8 mouse cellular contexts compared by ENCODE assay signal in the genomic region with DNA sequence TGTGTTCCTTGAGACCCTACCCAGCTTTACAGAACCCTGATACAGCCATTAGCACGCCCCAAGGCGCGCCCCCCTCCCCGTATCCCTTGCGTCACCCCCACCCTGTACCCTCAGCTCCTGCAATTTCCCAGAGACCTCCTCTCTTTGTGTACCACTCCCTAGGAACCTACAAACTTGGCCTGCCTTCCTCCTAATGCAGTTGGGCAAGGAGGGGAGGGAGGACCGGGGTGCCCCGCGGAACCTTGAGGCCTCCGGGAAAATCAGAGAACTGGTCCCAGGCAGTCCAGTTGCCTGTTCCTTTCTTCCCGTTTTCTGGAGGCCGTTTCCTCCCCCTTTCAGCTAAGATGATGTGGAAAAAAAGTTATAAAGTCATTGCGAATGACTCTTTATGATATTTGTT. TPM values are rescaled to one million over a fixed set of nuclear protein-coding genes. Genes with fewer than 3 reads are reported as not detected.
DNase-seq lines count a peak whose midpoint lies in the region; ATAC-seq and TF ChIP-seq lines count a peak whose summit lies in the region.

No protein-coding gene starts in this region.

- H3K4me1 ChIP-seq in heart, embryonic 14.5 days (ENCODE audit: control insufficient read depth in 2 of 2, insufficient read depth in 2 of 2, low read length in 2 of 2): peaks cover 4 to 7% of the 10 kb centered on the region in 2 experiments; a peak in 3 of 4 replicates
- peaks cover 4% of the 10 kb centered on the region; the same call in 1 of the 2 replicates for H3K4me1 ChIP-seq in heart, adult 2 months (ENCODE audit: control insufficient read depth, insufficient read depth, low read length)
- H3K4me1 ChIP-seq in forebrain, embryonic 15.5 days: peaks cover 21% of the 10 kb centered on the region
- peaks cover 13% of the 10 kb centered on the region for H3K4me1 ChIP-seq in limb, embryonic 15.5 days

- TF ChIP-seq EP300 in heart, adult 2 months (IDR thresholded peaks at IDR 0.05; ENCODE audit: insufficient read depth, low read depth, low read length): no peak

- intact Hi-C loops in heart, adult 2 months (cut with DNase I): loop anchor here (2.0 kb wide), 1 partner anchor 43 kb away; a partner anchor contains a TSS

- DNase-seq in heart, adult 2 months: no peak
- DNase-seq in adrenal gland, postnatal 25 days: peak; percentile 29
- DNase-seq in c-Kit-positive CD71-positive TER-119-positive erythroid progenitor cells, embryonic 14.5 days (ENCODE audit: low spot score): no peak

- H3K4me2 ChIP-seq in heart, embryonic 14.5 days (ENCODE audit: low read length): peak overlapping the region; percentile 98
- peak overlapping the region; percentile 92 for H3K4me2 ChIP-seq in forebrain, embryonic 15.5 days (replicated peaks)
- peak overlapping the region; percentile 96 for H3K4me2 ChIP-seq in limb, embryonic 15.5 days

- H3K9me3 ChIP-seq in heart, embryonic 14.5 days (ENCODE audit: control insufficient read depth, low read length): no peaks in the 10 kb centered on the region
- no peaks in the 10 kb centered on the region for H3K9me3 ChIP-seq in forebrain, embryonic 15.5 days
- H3K9me3 ChIP-seq in limb, embryonic 15.5 days: no peaks in the 10 kb centered on the region

- 16% methylated on average over 12 of the region's 12 CpGs for WGBS in heart, embryonic 14.5 days
- WGBS in heart, adult 2 months: 34% methylated on average over 12 of the region's 12 CpGs
- 6% methylated on average over 12 of the region's 12 CpGs for WGBS in forebrain, embryonic 15.5 days
- WGBS in limb, embryonic 15.5 days: 11% methylated on average over 12 of the region's 12 CpGs

- H3K9ac ChIP-seq in heart, embryonic 14.5 days (ENCODE audit: low read length): no peak overlapping the region; the same call in 1 of the 2 replicates
- H3K9ac ChIP-seq in heart, adult 2 months (ENCODE audit: low read depth, low read length): no peak overlapping the region
- H3K9ac ChIP-seq in forebrain, embryonic 15.5 days (replicated peaks): peak overlapping the region; percentile 72
- no peak overlapping the region for H3K9ac ChIP-seq in limb, embryonic 15.5 days

- H3K4me3 ChIP-seq in heart, embryonic 14.5 days (ENCODE audit: control insufficient read depth in 1 of 2, insufficient read depth in 1 of 2, low read depth in 1 of 2, low read length in 2 of 2): peak overlapping the region; percentile 17 to 80; a peak in 3 of 4 replicates
- no peak overlapping the region for H3K4me3 ChIP-seq in heart, adult 2 months
- H3K4me3 ChIP-seq in forebrain, embryonic 15.5 days: peak overlapping the region; percentile 88
- peak overlapping the region; percentile 74 for H3K4me3 ChIP-seq in limb, embryonic 15.5 days

- TF ChIP-seq CTCF in heart, adult 2 months (IDR thresholded peaks at IDR 0.05): no peak

- H3K79me2 ChIP-seq in heart, adult 2 months (replicated peaks; ENCODE audit: control insufficient read depth, insufficient read depth, low read length): no peaks in the 10 kb centered on the region

- no peak for ATAC-seq in heart, embryonic 14.5 days (ENCODE audit: insufficient number of reproducible peaks, insufficient read depth, low FRiP score, low read depth)
- peak; percentile 11 for ATAC-seq in forebrain, embryonic 15.5 days (replicated peaks)
- ATAC-seq in limb, embryonic 15.5 days (ENCODE audit: insufficient number of reproducible peaks, low FRiP score, low TSS enrichment, low read depth): no peak
- no peak for ATAC-seq in monocyte, adult 5-6 weeks (replicated peaks; ENCODE audit: insufficient number of reproducible peaks, low FRiP score, low TSS enrichment, poor library complexity, severe bottlenecking)
- no peak for ATAC-seq in CD4-positive, CD25-positive, alpha-beta regulatory T cell, adult 4 months

- TF ChIP-seq POLR2A in heart, adult 2 months (IDR thresholded peaks at IDR 0.05; ENCODE audit: insufficient read depth, low read depth, low read length): no peak

- H3K36me3 ChIP-seq in heart, embryonic 14.5 days (ENCODE audit: control insufficient read depth, insufficient read depth, low read length): no peaks in the 10 kb centered on the region
- no peaks in the 10 kb centered on the region for H3K36me3 ChIP-seq in heart, adult 2 months (ENCODE audit: control insufficient read depth, insufficient read depth, low read length)
- no peaks in the 10 kb centered on the region for H3K36me3 ChIP-seq in forebrain, embryonic 15.5 days
- H3K36me3 ChIP-seq in limb, embryonic 15.5 days: no peaks in the 10 kb centered on the region

- peaks cover 3% of the 10 kb centered on the region; the same call in 1 of the 2 replicates for H3K27me3 ChIP-seq in heart, embryonic 14.5 days (ENCODE audit: control insufficient read depth, insufficient read depth, low read length)
- no peaks in the 10 kb centered on the region for H3K27me3 ChIP-seq in heart, adult 2 months (ENCODE audit: control insufficient read depth, insufficient read depth, low read length)
- no peaks in the 10 kb centered on the region for H3K27me3 ChIP-seq in forebrain, embryonic 15.5 days
- H3K27me3 ChIP-seq in limb, embryonic 15.5 days: no peaks in the 10 kb centered on the region

- H3K27ac ChIP-seq in heart, embryonic 14.5 days (replicated peaks in 1 of 2; ENCODE audit: control insufficient read depth in 1 of 2, insufficient read depth in 1 of 2, low read depth in 2 of 2, low read length in 2 of 2): no peak overlapping the region
- no peak overlapping the region for H3K27ac ChIP-seq in heart, adult 2 months
- H3K27ac ChIP-seq in forebrain, embryonic 15.5 days (replicated peaks): peak overlapping the region; percentile 79
- no peak overlapping the region for H3K27ac ChIP-seq in limb, embryonic 15.5 days

RNA-seq across cellular contexts. Expression of a gene that starts 1.3 kb away (rescaled TPM):
- 9.7 and 10.8 TPM in 2 replicates for polyA plus RNA-seq in heart, embryonic 14.5 days (2014; fragmentation: Nextera tagmentation; extraction: Ambion mirVana)
- 1 to 10 TPM; 4.9 to 6.4 TPM for total RNA-seq in heart, adult 2 months (2021)
- polyA plus RNA-seq in heart, adult 2 months (2012; rRNA removed): 4.6 and 5.2 TPM in 2 replicates
- 25.3 and 25.7 TPM in 2 replicates for total RNA-seq in adrenal gland, postnatal 25 days (2021)
- 12.8 and 13.2 TPM in 2 replicates for polyA plus RNA-seq in forebrain, embryonic 15.5 days (2015; fragmentation: Nextera tagmentation; extraction: Ambion mirVana)
- polyA plus RNA-seq in limb, embryonic 15.5 days (2015; fragmentation: Nextera tagmentation; extraction: Ambion mirVana): 13.6 and 14.4 TPM in 2 replicates
- 1.9 to 6.3 TPM (median 2.4 TPM) in 3 replicates for total RNA-seq in monocyte, adult 5-6 weeks (2017)
- 1 to 10 TPM; 2.7 to 3.3 TPM for polyA plus RNA-seq in CD4-positive, CD25-positive, alpha-beta regulatory T cell, adult 4 months (2017; shearing (Covaris generic))

RNA-seq across cellular contexts. Expression of a gene that starts 43.2 kb away (rescaled TPM):
- 22.1 and 23.5 TPM in 2 replicates for polyA plus RNA-seq in heart, embryonic 14.5 days (2014; fragmentation: Nextera tagmentation; extraction: Ambion mirVana)
- 10 to 100 TPM; 62.1 to 75.7 TPM for total RNA-seq in heart, adult 2 months (2021)
- 12.6 and 14.7 TPM in 2 replicates for polyA plus RNA-seq in heart, adult 2 months (2012; rRNA removed)
- total RNA-seq in adrenal gland, postnatal 25 days (2021): 88.5 and 267 TPM in 2 replicates
- polyA plus RNA-seq in forebrain, embryonic 15.5 days (2015; fragmentation: Nextera tagmentation; extraction: Ambion mirVana): 108 and 112 TPM in 2 replicates
- 50.0 and 50.2 TPM in 2 replicates for polyA plus RNA-seq in limb, embryonic 15.5 days (2015; fragmentation: Nextera tagmentation; extraction: Ambion mirVana)
- 27.5 to 77.0 TPM (median 49.1 TPM) in 3 replicates for total RNA-seq in monocyte, adult 5-6 weeks (2017)
- polyA plus RNA-seq in CD4-positive, CD25-positive, alpha-beta regulatory T cell, adult 4 months (2017; shearing (Covaris generic)): 10 to 100 TPM; 20.7 to 35.2 TPM
